Mouse (Mus musculus) neural tube, embryonic 15.5 days (tissue): ENCODE data around the gene Ybey. TPM values are rescaled to one million over a fixed set of nuclear protein-coding genes. Genes with fewer than 3 reads are reported as not detected.

Source experiments
- ATAC-seq: fragments of 200-750 bp; cut with Nextera tagmentation; 2 replicates; pipeline ENCODE4 v1.8.0; 2017; ENCODE audit warnings: mild to moderate bottlenecking, moderate TSS enrichment, moderate library complexity; ENCODE audit not compliant: low FRiP score
- H3K27ac ChIP-seq: fragments of 300-500 bp; sonication (generic); replicated peaks from 2 replicates; pipeline ENCODE4 v1.5.1; 2015; ENCODE audit warnings: mild to moderate bottlenecking, inconsistent platforms
- H3K27me3 ChIP-seq: fragments of 300-500 bp; sonication (generic); replicated peaks from 2 replicates; pipeline ENCODE4 v1.6.1; 2015; ENCODE audit warnings: inconsistent platforms
- H3K36me3 ChIP-seq: fragments of 300-500 bp; sonication (generic); 2 replicates; pipeline ENCODE4 v1.6.1; 2015; ENCODE audit warnings: inconsistent platforms
- H3K4me1 ChIP-seq: fragments of 300-500 bp; sonication (generic); 2 replicates; pipeline ENCODE4 v1.6.1; 2015; ENCODE audit warnings: inconsistent platforms
- H3K4me2 ChIP-seq: fragments of 300-500 bp; sonication (generic); 2 replicates; pipeline ENCODE4 v1.6.1; 2015; ENCODE audit warnings: inconsistent platforms, mild to moderate bottlenecking, moderate library complexity
- H3K4me3 ChIP-seq: fragments of 300-500 bp; sonication (generic); replicated peaks from 2 replicates; pipeline ENCODE4 v1.5.1; 2015; ENCODE audit warnings: mild to moderate bottlenecking, inconsistent platforms
- H3K9ac ChIP-seq: fragments of 300-500 bp; sonication (generic); replicated peaks from 2 replicates; pipeline ENCODE4 v1.6.1; 2015; ENCODE audit warnings: mild to moderate bottlenecking, inconsistent platforms
- H3K9me3 ChIP-seq: fragments of 300-500 bp; sonication (generic); replicated peaks from 2 replicates; pipeline ENCODE4 v1.6.1; 2016; ENCODE audit warnings: inconsistent platforms
- WGBS: fragments of 180-500 bp; shearing (Covaris S2); methylation state at CpG from one replicate; pipeline ENCODE4 v1.1.7; 2015; ENCODE audit warnings: mixed read lengths; 5-methylcytosine and 5-hydroxymethylcytosine counted together
- polyA plus RNA-seq: library from polyadenylated mRNA; unstranded; fragments of >200 nt; fragmentation: Nextera tagmentation; extraction: Ambion mirVana; gene quantifications from 2 replicates; pipeline ENCODE4 v1.2.1, GENCODE M21; 2015

Ybey gene
- 6.1 and 6.8 TPM in 2 replicates for polyA plus RNA-seq

- Histone ChIP-seq H3K27me3 (no peaks in the 10 kb centered on the region), H3K4me1 (peaks cover 38% of the 10 kb centered on the region), H3K27ac (peak within 1 kb of the TSS; percentile 87), H3K9me3 (no peaks in the 10 kb centered on the region), H3K36me3 (peaks cover 36% of the 10 kb centered on the region), H3K9ac (peak within 1 kb of the TSS; percentile 94), H3K4me3 (peak within 1 kb of the TSS; percentile 89), H3K4me2 (peak within 1 kb of the TSS; percentile 63)
- 2% methylated on average over 55 of the region's 55 CpGs for WGBS
- peak; percentile 98 for ATAC-seq
These were observed at the start of gene Ybey, which contains the start of gene Mcm3ap for GRCm38 (mm10) chr10:76468203-76469162. Gene Ybey (minus strand): TSS chr10:76469114. Gene Mcm3ap (plus strand): TSS chr10:76468927.

- peaks cover 82% of the 10 kb centered on the region for H3K36me3 ChIP-seq
- 46% methylated on average over 5 of the region's 5 CpGs for WGBS
- no peak overlapping the region for H3K9ac ChIP-seq
- no peaks in the 10 kb centered on the region for H3K9me3 ChIP-seq
- H3K4me3 ChIP-seq, result no peak overlapping the region
- ATAC-seq, result no peak
- no peaks in the 10 kb centered on the region for H3K4me1 ChIP-seq
- H3K4me2 ChIP-seq, result no peak overlapping the region
- no peak overlapping the region for H3K27ac ChIP-seq
- H3K27me3 ChIP-seq, result no peaks in the 10 kb centered on the region
These were observed 44.2 kb upstream of the Ybey start for GRCm38 (mm10) chr10:76512965-76513583.

GRCm38 (mm10) chr10:76505865-76506264 lies 37.0 kb upstream of the Ybey start:
- no peaks in the 10 kb centered on the region for H3K27me3 ChIP-seq
- no peak overlapping the region for H3K9ac ChIP-seq
- no peak for ATAC-seq
- peaks cover 83% of the 10 kb centered on the region for H3K36me3 ChIP-seq
- H3K27ac ChIP-seq, result no peak overlapping the region
- H3K4me2 ChIP-seq, result no peak overlapping the region
- no peak overlapping the region for H3K4me3 ChIP-seq
- H3K9me3 ChIP-seq, result no peaks in the 10 kb centered on the region
- H3K4me1 ChIP-seq, result no peaks in the 10 kb centered on the region
- 96% methylated on average over 7 of the region's 7 CpGs for WGBS

GRCm38 (mm10) chr10:76504271-76504943 lies 35.5 kb upstream of the Ybey start:
- no peak overlapping the region for H3K9ac ChIP-seq
- no peaks in the 10 kb centered on the region for H3K27me3 ChIP-seq
- peaks cover 87% of the 10 kb centered on the region for H3K36me3 ChIP-seq
- no peaks in the 10 kb centered on the region for H3K9me3 ChIP-seq
- no peak overlapping the region for H3K27ac ChIP-seq
- H3K4me1 ChIP-seq, result no peaks in the 10 kb centered on the region
- H3K4me2 ChIP-seq, result no peak overlapping the region
- no peak for ATAC-seq
- 84% methylated on average over 11 of the region's 11 CpGs for WGBS
- H3K4me3 ChIP-seq, result no peak overlapping the region

- Histone ChIP-seq H3K27me3 (no peaks in the 10 kb centered on the region), H3K4me3 (no peak overlapping the region), H3K27ac (no peak overlapping the region), H3K36me3 (peaks cover 91% of the 10 kb centered on the region), H3K9me3 (no peaks in the 10 kb centered on the region), H3K9ac (no peak overlapping the region), H3K4me1 (no peaks in the 10 kb centered on the region), H3K4me2 (no peak overlapping the region)
- no peak for ATAC-seq
- WGBS, result 96% methylated on average over 4 of the region's 4 CpGs
These were observed 28.6 kb upstream of the Ybey start for GRCm38 (mm10) chr10:76497522-76497921.

- no peak overlapping the region for H3K4me2 ChIP-seq
- H3K27me3 ChIP-seq, result no peaks in the 10 kb centered on the region
- ATAC-seq, result no peak
- no peak overlapping the region for H3K9ac ChIP-seq
- no peaks in the 10 kb centered on the region for H3K4me1 ChIP-seq
- no peak overlapping the region for H3K27ac ChIP-seq
- H3K36me3 ChIP-seq, result peaks cover 83% of the 10 kb centered on the region
- no peaks in the 10 kb centered on the region for H3K9me3 ChIP-seq
- no peak overlapping the region for H3K4me3 ChIP-seq
- 94% methylated on average over 7 of the region's 7 CpGs for WGBS
These were observed 27.5 kb upstream of the Ybey start for GRCm38 (mm10) chr10:76496366-76496765.

- 94% methylated on average over 6 of the region's 6 CpGs for WGBS
These were observed 26.6 kb upstream of the Ybey start for GRCm38 (mm10) chr10:76495501-76495900.

GRCm38 (mm10) chr10:76493527-76493926 lies 24.6 kb upstream of the Ybey start:
- no peaks in the 10 kb centered on the region for H3K27me3 ChIP-seq
- no peak for ATAC-seq
- 89% methylated on average over 1 of the region's 1 CpGs for WGBS
- H3K4me1 ChIP-seq, result no peaks in the 10 kb centered on the region
- no peak overlapping the region for H3K4me3 ChIP-seq
- no peaks in the 10 kb centered on the region for H3K9me3 ChIP-seq
- no peak overlapping the region for H3K9ac ChIP-seq
- peaks cover 85% of the 10 kb centered on the region for H3K36me3 ChIP-seq
- no peak overlapping the region for H3K27ac ChIP-seq
- H3K4me2 ChIP-seq, result no peak overlapping the region

More at GRCm38 (mm10) chr10:76495501-76495900, 26.6 kb upstream of the Ybey start:
- no peak overlapping the region for H3K27ac ChIP-seq
- no peaks in the 10 kb centered on the region for H3K9me3 ChIP-seq
- H3K27me3 ChIP-seq, result no peaks in the 10 kb centered on the region
- H3K9ac ChIP-seq, result no peak overlapping the region
- H3K36me3 ChIP-seq, result peaks cover 84% of the 10 kb centered on the region
- no peak overlapping the region for H3K4me2 ChIP-seq
- ATAC-seq, result no peak
- H3K4me3 ChIP-seq, result no peak overlapping the region
- H3K4me1 ChIP-seq, result no peaks in the 10 kb centered on the region

GRCm38 (mm10) chr10:76489205-76489604 lies 20.3 kb upstream of the Ybey start:
- Histone ChIP-seq H3K9me3 (no peaks in the 10 kb centered on the region), H3K4me1 (no peaks in the 10 kb centered on the region), H3K36me3 (peaks cover 90% of the 10 kb centered on the region), H3K27me3 (no peaks in the 10 kb centered on the region), H3K4me2 (no peak overlapping the region), H3K27ac (no peak overlapping the region), H3K4me3 (no peak overlapping the region), H3K9ac (no peak overlapping the region)
- 96% methylated on average over 15 of the region's 15 CpGs for WGBS
- ATAC-seq, result no peak

- H3K27me3 ChIP-seq, result no peaks in the 10 kb centered on the region
- no peak overlapping the region for H3K9ac ChIP-seq
- no peak overlapping the region for H3K4me2 ChIP-seq
- peaks cover 90% of the 10 kb centered on the region for H3K36me3 ChIP-seq
- no peak for ATAC-seq
- H3K27ac ChIP-seq, result no peak overlapping the region
- no peaks in the 10 kb centered on the region for H3K4me1 ChIP-seq
- H3K9me3 ChIP-seq, result no peaks in the 10 kb centered on the region
- 95% methylated on average over 8 of the region's 8 CpGs for WGBS
- H3K4me3 ChIP-seq, result no peak overlapping the region
These were observed 19.4 kb upstream of the Ybey start for GRCm38 (mm10) chr10:76488265-76488664.

- H3K27ac ChIP-seq, result no peak overlapping the region
- no peaks in the 10 kb centered on the region for H3K27me3 ChIP-seq
- H3K4me3 ChIP-seq, result no peak overlapping the region
- H3K4me2 ChIP-seq, result no peak overlapping the region
- H3K9ac ChIP-seq, result no peak overlapping the region
- no peaks in the 10 kb centered on the region for H3K9me3 ChIP-seq
- H3K36me3 ChIP-seq, result peaks cover 97% of the 10 kb centered on the region
- H3K4me1 ChIP-seq, result no peaks in the 10 kb centered on the region
- no peak for ATAC-seq
- 100% methylated on average over 2 of the region's 2 CpGs for WGBS
These were observed 17.4 kb upstream of the Ybey start for GRCm38 (mm10) chr10:76486302-76486701.
